Mouse (Mus musculus) subcutaneous adipose tissue, adult 2 months (tissue): ENCODE data around the gene Foxk1. TPM values are rescaled to one million over a fixed set of nuclear protein-coding genes. Genes with fewer than 3 reads are reported as not detected.

Experiments
- polyA plus RNA-seq: library from polyadenylated mRNA; depleted of rRNA; stranded (reverse); fragments of >200 nt; gene quantifications from 2 replicates; pipeline ENCODE4 v1.2.3, GENCODE M21; 2012; ENCODE audit warnings: low replicate concordance; rRNA removed

Foxk1 gene
- 11.7 and 24.8 TPM in 2 replicates for polyA plus RNA-seq

DNA sequence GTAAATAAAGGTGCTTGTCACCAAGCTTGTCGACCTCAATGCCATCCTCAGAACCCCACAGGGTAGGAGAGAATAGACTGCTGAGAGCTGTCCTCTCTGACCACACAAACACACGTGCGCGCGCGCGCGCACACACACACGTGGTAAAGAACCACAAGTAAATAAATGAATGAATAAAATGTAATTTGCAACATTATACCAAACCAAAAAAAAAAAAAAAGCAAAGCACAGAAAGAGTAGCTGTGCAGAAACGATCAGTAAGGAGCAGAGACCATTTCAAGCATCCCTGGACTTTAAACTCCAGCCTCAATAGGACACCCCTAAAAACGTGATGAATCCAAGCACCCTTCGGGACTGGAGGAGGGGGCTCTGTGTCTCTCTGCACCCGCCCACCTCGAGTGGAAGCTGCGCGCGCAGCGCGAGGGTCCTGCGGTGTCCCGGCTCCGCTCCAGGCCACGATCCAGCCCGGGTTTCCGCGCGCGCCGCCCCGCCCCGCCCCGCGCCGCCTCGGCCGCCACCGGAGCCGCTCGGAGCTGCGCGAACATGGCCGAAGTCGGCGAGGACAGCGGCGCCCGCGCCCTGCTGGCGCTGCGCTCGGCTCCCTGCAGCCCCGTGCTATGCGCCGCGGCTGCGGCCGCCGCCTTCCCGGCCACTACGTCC, at the start of gene Foxk1:
Foxk1 (plus strand) TSS at position 517 of the 660 bp plus-strand sequence.

DNA sequence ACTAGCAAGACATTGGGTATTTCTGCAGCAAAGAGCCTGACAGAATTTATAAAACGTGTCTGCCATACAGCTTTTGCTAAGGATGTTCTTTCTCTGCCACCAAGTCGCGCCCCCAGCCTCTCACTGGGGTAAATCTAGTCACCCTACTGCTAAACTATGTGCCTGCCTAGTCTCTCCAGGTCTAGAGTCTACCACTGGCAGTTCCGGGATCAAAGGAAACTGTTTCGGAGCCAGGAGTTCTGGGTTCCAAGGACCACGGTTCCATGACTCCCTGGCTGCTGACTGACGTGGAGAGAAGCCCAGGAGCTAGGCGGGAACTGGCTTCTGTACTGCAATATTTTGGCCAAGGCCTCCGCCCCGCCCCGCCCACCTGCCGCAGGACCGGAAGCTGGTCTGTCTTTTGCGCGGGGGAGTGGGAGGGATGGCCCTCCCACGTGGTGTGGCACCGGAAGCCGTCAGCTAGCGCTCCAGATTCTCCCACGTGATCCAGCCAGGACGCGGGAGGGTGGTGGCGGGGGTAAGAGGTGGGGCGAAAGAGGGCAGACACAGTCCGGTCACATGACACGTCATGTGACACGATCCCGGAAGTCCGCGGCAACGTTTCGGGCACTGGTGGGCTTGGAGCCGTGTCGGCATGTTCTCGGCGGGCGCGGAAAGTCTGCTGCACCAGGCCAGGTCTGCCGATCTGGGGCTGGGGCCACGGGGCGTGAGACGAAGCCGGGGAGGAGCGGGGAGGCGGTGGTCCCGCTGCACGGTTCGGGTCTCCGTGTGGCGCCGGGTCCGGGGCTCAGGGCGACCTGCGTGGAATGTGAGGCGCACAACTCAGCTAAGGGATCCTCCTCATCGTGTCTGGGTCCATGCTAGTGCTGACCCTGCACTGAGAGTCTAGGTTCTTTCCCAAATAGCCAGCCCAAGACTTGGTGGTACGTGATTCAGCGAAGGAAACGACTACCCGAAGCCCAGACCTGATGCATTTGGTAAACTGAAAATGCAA, 62.5 kb downstream of the Foxk1 start, which contains the start of gene Ap5z1:
Ap5z1 (plus strand) TSS at position 484 of the 994 bp plus-strand sequence.

Other genes with a start within 250 kb of the Foxk1 start
- 38.1 and 41.7 TPM in 2 replicates for gene Ap5z1, start 62.4 kb downstream of the Foxk1 start, polyA plus RNA-seq
- 0.06 and 0.13 TPM in 2 replicates for gene Papolb, start 128.6 kb downstream of the Foxk1 start, polyA plus RNA-seq
- 7.7 and 35.8 TPM in 2 replicates for gene Radil, start 149.6 kb downstream of the Foxk1 start, polyA plus RNA-seq
- gene Mmd2, start 207.3 kb downstream of the Foxk1 start, polyA plus RNA-seq, result 0.60 and 2.1 TPM in 2 replicates
- gene Wipi2, start 226.2 kb downstream of the Foxk1 start, polyA plus RNA-seq, result 56.7 and 59.2 TPM in 2 replicates